Mouse (Mus musculus) gastrocnemius, adult 8-10 months (tissue): ENCODE measurements around the gene Ltbp1. TPM values are rescaled to one million over a fixed set of nuclear protein-coding genes. Genes with fewer than 3 reads are reported as not detected.

Experiments used
- DNase-seq, 2 experiments: peaks; one replicate each; pipeline ENCODE4 v3.0.0; 2022; ENCODE audit warnings: low spot score in 2 of 2
- total RNA-seq, 4 experiments: library from RNA; stranded (reverse); gene quantifications; 2 replicates each; pipeline ENCODE4 v1.2.4; 2022

Ltbp1 gene
- total RNA-seq, 4 experiments from 2014 or later: 4.7 to 9.1 (median 6.5) TPM

DNA sequence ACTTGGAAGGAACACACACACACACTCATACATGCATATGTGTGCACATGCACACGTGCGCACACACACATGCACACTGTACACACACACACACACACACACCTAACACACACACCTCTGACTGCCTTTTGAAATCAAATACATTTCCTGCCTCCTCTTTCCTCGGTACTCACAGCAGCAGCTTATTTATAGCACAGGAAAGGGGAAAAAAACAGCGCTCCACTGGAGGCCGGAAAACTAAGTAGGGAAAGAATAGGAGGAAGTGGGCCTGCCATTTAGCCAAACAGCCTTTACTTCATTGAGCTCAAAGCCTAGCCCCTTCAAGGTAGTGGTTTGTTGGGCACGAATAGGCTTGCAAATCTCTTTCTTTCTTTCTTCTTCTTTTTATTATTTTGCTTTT is 430.2 kb downstream of the Ltbp1 start, which contains the start of gene Rasgrp3:
Gene Rasgrp3, plus strand, starts transcription at position 298 of the 400 bp plus-strand sequence.
- no peak for DNase-seq

GRCm38 (mm10) chr17:75436095-75436494 is 430.7 kb downstream of the Ltbp1 start:
- DNase-seq: peak in 1 of 2 experiments; percentile 27

DNA sequence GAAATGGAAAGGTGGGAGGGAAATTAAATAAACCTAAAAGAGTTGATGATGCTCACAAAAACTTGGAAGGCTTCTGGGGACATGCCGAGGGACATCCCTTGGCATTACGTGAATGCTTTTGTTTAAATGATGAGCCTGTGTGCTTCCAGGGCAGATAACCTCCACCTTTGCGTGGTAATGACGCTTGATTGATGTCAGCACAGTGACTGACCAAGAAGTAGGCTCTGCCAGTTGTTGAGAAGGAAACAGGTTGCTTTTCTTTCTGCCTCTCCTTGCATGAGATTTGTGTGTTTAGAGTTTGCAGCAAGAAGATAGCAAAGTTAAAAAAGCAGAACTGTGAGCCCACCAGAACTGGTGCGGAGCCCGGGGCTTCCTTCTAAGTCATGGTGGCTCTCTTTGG is 431.5 kb downstream of the Ltbp1 start:
- DNase-seq: no peak

DNA sequence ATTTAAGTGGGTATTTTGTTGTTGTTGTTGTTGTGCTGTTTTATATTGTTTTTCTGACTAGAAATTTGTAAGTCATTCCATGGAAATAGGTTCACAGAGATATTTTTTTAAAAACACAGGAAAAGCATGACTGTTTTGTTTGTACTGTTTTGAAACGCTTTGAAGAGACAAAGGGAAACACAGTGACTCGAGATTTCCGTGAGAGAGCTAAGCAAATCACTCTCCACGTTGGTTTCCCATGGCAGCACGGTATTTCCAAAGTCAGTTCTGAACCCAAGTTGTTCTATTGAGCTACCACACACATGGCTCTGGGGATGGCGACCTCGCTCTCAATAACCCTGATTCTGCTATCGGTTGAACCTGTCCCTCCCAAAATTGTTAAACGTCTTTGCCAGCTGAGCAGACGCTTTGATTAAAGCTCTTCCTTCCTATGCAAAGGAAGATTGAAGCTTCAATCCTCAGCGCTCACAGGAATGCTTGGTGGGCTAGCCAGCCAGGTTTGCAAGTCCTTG is 431.9 kb downstream of the Ltbp1 start:
- DNase-seq: no peak

- no peak for DNase-seq
Observed at GRCm38 (mm10) chr17:75438162-75438561, 432.8 kb downstream of the Ltbp1 start.

DNA sequence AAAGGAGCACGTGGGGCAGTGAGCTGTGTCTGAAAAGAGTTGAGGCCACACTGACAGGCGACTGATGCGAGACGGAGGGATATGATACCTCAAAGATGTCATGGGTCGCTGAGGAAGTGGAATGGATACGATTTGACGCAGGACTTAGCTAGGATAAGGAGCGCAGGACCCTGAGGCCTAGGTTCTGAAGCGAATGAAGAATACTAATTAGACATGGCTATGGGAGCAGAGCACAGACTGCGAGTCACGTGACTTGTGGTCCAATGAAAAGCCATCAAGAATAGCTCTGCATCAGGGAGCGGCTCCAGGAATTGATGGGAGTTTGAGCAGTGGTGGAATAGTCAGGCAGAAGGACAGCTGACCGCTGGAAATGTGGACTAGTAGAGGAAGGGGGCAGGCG is 433.7 kb downstream of the Ltbp1 start:
- no peak for DNase-seq

- DNase-seq: no peak
Observed at GRCm38 (mm10) chr17:75440619-75441018, 435.3 kb downstream of the Ltbp1 start.

DNA sequence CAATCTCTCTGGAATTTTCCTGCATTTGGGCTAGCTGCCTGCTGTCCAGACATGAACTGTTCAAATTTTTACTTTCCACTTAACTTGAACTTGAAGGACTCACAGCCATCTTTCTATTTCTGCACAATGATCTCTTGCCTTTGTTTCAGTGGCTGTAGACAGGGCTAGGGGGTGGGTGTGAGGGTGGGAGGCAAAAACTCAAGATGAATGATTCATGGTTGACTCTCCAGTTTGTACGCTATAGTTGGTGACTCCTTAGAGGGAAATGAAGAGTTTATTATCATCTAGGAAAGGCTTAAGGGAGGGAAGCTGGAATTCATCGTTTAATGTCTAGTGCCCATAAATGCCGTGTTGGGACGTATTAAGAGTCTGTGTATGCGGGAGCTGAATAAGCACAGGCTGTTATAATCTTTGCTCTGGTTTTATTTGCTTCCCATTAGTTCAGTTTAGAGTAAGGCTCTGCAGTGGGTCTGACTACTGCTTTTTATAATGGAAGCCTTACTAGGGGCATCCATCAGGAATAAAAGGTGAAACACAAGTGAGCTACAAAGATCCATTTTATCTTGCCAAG is 436.0 kb downstream of the Ltbp1 start:
- DNase-seq: no peak
